Mouse (Mus musculus): ENCODE measurements around the gene Rnf6. TPM values are rescaled to one million over a fixed set of nuclear protein-coding genes. Genes with fewer than 3 reads are reported as not detected.

Rnf6 gene
- total RNA-seq (2014; rRNA removed; ENCODE audit: low replicate concordance) (31.1 and 36.3 TPM in 2 replicates), polyA plus RNA-seq (2015; fragmentation: Nextera tagmentation; extraction: Ambion mirVana) (38.5 and 41.4 TPM in 2 replicates)

DNA sequence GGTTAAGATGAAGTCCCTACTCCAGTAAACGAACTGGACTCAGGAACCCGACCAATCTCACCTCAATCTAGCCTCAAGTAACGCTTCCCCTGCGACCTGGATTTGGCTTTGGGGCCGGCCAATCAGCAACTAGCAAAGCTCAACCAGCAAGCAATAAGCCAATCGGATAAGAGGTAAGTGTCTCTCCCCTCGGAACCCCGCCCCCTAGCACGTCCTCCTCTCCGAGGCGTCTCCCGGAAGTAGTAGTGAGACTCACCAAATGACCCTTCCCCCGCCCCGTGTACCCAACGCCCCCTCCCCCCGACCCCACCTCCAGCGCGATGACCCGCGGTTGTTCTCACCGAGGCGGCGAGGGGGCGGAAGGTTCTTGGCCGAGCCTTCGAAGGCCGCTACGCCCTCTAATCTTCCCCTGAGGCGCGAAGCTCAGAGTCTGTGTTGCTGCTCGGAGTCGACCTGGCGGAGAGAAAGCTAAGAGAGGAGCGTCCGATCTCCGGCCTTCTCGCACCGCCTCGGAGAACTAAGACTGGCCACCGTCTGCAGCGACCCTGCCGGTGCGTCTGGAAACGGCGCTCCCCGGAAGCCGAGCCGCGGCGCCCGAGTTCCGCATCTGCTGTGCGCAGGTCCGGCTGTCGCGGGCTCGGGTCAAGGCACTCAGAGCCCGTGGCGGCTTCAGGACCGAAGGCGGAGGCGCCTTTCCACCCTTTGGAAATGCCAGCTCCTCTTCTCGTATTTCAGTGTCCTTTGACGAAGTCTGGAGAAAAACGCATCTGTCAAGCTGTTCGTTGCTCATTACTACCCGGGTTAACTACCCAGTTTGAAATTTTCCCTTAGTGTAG, at the start of gene Rnf6:
Gene Rnf6, minus strand, starts transcription at position 677 of the 836 bp plus-strand sequence.
- Histone ChIP-seq H3K27ac (ENCODE audit: low read depth) (peak within 1 kb of the TSS; percentile 98), H3K36me3 (replicated peaks; ENCODE audit: control insufficient read depth, insufficient read depth, low read length) (peaks cover 28% of the 10 kb centered on the region), H3K4me1 (ENCODE audit: control insufficient read depth, insufficient read depth) (peaks cover 9% of the 10 kb centered on the region), H3K9ac (replicated peaks; ENCODE audit: low read depth, low read length) (peak within 1 kb of the TSS; percentile 84), H3K27me3 (ENCODE audit: control insufficient read depth, insufficient read depth, low read length) (no peaks in the 10 kb centered on the region), H3K4me3 (ENCODE audit: low read depth, low read length) (peak within 1 kb of the TSS; percentile 70), H3K4me2 (ENCODE audit: low read depth, low read length) (peak within 1 kb of the TSS; percentile 66), H3K9me3 (replicated peaks; ENCODE audit: control insufficient read depth, low read length) (no peaks in the 10 kb centered on the region)
- no peak for TF ChIP-seq EP300 (IDR thresholded peaks at IDR 0.05; ENCODE audit: low read depth)
- TF ChIP-seq CTCF (IDR thresholded peaks at IDR 0.05; ENCODE audit: low read depth), result no peak
- DNase-seq (ENCODE audit: low spot score) (peak; percentile 98), ATAC-seq (ENCODE audit: insufficient read depth, low read depth) (peak; percentile 100)
- under 1% methylated on average over 67 of the region's 67 CpGs for WGBS

DNA sequence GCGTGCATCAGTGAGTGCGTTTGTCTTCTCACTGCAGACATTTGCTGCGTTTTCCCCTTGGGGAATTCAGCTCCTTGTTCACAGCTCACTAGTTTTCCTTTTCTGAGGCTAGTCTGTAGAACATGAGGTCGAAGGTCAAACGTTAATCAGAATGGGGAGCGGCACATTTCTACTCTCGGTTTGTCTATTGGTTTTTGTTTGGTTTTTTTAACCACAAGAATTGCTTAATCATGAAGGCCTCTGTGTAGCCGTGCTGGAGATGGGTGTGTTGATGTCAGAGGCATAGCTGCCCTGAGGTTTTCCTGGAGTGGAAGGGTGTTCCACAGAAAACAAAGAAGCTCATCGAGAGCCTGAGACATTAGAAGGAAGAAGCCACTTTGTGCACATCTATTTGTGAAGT, 49.2 kb upstream of the Rnf6 start:
- H3K9ac ChIP-seq (replicated peaks; ENCODE audit: low read depth, low read length), result no peak overlapping the region
- no peaks in the 10 kb centered on the region for H3K9me3 ChIP-seq (replicated peaks; ENCODE audit: control insufficient read depth, low read length)
- H3K36me3 ChIP-seq (replicated peaks; ENCODE audit: control insufficient read depth, insufficient read depth, low read length), result peaks cover 28% of the 10 kb centered on the region
- TF ChIP-seq CTCF (IDR thresholded peaks at IDR 0.05; ENCODE audit: low read depth), result no peak
- TF ChIP-seq EP300 (IDR thresholded peaks at IDR 0.05; ENCODE audit: low read depth), result no peak
- ATAC-seq (ENCODE audit: insufficient read depth, low read depth), result no peak
- no peak for DNase-seq (ENCODE audit: low spot score)
- no peak overlapping the region for H3K27ac ChIP-seq (ENCODE audit: low read depth)
- H3K4me1 ChIP-seq (ENCODE audit: control insufficient read depth, insufficient read depth), result no peaks in the 10 kb centered on the region
- 88% methylated on average over 9 of the region's 9 CpGs for WGBS
- no peaks in the 10 kb centered on the region for H3K27me3 ChIP-seq (ENCODE audit: control insufficient read depth, insufficient read depth, low read length)
- H3K4me2 ChIP-seq (ENCODE audit: low read depth, low read length), result no peak overlapping the region
- no peak overlapping the region for H3K4me3 ChIP-seq (ENCODE audit: low read depth, low read length)

- Histone ChIP-seq H3K4me3 (ENCODE audit: low read depth, low read length) (no peak overlapping the region), H3K9me3 (replicated peaks; ENCODE audit: control insufficient read depth, low read length) (no peaks in the 10 kb centered on the region), H3K27me3 (ENCODE audit: control insufficient read depth, insufficient read depth, low read length) (no peaks in the 10 kb centered on the region), H3K4me1 (ENCODE audit: control insufficient read depth, insufficient read depth) (no peaks in the 10 kb centered on the region), H3K27ac (ENCODE audit: low read depth) (no peak overlapping the region), H3K4me2 (ENCODE audit: low read depth, low read length) (no peak overlapping the region), H3K36me3 (replicated peaks; ENCODE audit: control insufficient read depth, insufficient read depth, low read length) (peaks cover 14% of the 10 kb centered on the region), H3K9ac (replicated peaks; ENCODE audit: low read depth, low read length) (no peak overlapping the region)
- WGBS, result 84% methylated on average over 7 of the region's 7 CpGs
- TF ChIP-seq CTCF (IDR thresholded peaks at IDR 0.05; ENCODE audit: low read depth), result no peak
- TF ChIP-seq EP300 (IDR thresholded peaks at IDR 0.05; ENCODE audit: low read depth), result no peak
- DNase-seq (ENCODE audit: low spot score) (no peak), ATAC-seq (ENCODE audit: insufficient read depth, low read depth) (no peak)
These were observed 46.4 kb upstream of the Rnf6 start for GRCm38 (mm10) chr5:146267776-146268175.

DNA sequence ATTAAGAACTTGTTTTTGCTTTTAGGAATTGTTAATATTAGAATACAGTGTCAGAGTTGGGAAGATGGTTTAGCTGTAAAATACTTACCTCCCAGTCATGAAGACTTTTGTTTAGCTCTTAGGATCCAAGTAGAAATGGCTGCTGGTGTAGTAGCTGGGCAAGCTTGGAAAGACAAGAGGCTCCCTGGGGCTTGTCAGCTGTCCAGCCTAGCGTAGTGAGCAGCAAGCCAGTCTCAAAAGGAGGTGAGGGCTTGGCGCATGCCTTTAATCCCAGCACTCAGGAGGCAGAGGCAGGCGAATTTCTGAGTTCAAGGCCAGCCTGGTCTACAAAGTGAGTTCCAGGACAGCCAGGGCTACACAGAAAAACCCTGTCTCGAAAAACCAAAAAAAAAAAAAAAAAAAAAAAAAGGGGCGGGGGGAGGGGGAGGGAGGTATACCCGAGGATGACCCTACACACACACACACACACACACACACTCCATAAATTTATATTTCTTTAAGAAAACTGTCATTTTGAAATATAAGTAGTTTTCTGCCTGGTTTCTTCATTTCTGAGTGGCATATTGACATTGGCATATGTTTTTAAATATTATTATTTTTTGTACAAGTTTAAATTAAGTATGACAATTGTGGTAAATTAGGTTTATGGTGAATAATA, 44.7 kb upstream of the Rnf6 start:
- no peaks in the 10 kb centered on the region for H3K27me3 ChIP-seq (ENCODE audit: control insufficient read depth, insufficient read depth, low read length)
- no peak for DNase-seq (ENCODE audit: low spot score)
- H3K4me1 ChIP-seq (ENCODE audit: control insufficient read depth, insufficient read depth), result no peaks in the 10 kb centered on the region
- H3K9ac ChIP-seq (replicated peaks; ENCODE audit: low read depth, low read length), result no peak overlapping the region
- no peak overlapping the region for H3K27ac ChIP-seq (ENCODE audit: low read depth)
- 79% methylated on average over 5 of the region's 6 CpGs for WGBS
- no peak overlapping the region for H3K4me3 ChIP-seq (ENCODE audit: low read depth, low read length)
- H3K9me3 ChIP-seq (replicated peaks; ENCODE audit: control insufficient read depth, low read length), result no peaks in the 10 kb centered on the region
- TF ChIP-seq EP300 (IDR thresholded peaks at IDR 0.05; ENCODE audit: low read depth) (no peak), CTCF (IDR thresholded peaks at IDR 0.05; ENCODE audit: low read depth) (no peak)
- no peak for ATAC-seq (ENCODE audit: insufficient read depth, low read depth)
- peaks cover 5% of the 10 kb centered on the region for H3K36me3 ChIP-seq (replicated peaks; ENCODE audit: control insufficient read depth, insufficient read depth, low read length)
- H3K4me2 ChIP-seq (ENCODE audit: low read depth, low read length), result no peak overlapping the region

DNA sequence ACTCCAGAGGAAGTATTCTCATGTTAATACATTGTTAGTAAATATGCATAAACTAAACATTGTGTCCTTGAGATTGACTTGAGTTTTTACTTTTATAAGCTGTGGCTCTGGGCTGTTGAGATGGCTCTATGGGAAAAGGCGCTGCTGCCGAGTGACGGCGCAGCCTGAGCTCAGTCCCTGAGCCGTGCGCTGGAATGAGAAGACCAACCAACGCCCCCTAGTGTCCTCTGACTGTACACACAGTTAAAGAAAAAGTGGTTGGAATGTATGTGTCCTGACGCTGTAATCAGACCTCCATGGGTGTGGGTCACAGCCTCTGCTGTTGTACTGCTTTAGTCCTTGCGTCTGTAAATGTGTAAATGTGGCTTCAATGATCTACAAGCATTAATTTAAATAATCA, 38.6 kb upstream of the Rnf6 start:
- no peak overlapping the region for H3K9ac ChIP-seq (replicated peaks; ENCODE audit: low read depth, low read length)
- H3K27me3 ChIP-seq (ENCODE audit: control insufficient read depth, insufficient read depth, low read length), result no peaks in the 10 kb centered on the region
- TF ChIP-seq EP300 (IDR thresholded peaks at IDR 0.05; ENCODE audit: low read depth) (no peak), CTCF (IDR thresholded peaks at IDR 0.05; ENCODE audit: low read depth) (peak; percentile 48)
- H3K4me3 ChIP-seq (ENCODE audit: low read depth, low read length), result no peak overlapping the region
- no peak overlapping the region for H3K27ac ChIP-seq (ENCODE audit: low read depth)
- no peaks in the 10 kb centered on the region for H3K36me3 ChIP-seq (replicated peaks; ENCODE audit: control insufficient read depth, insufficient read depth, low read length)
- H3K4me2 ChIP-seq (ENCODE audit: low read depth, low read length), result no peak overlapping the region
- no peaks in the 10 kb centered on the region for H3K4me1 ChIP-seq (ENCODE audit: control insufficient read depth, insufficient read depth)
- DNase-seq (ENCODE audit: low spot score), result peak; percentile 20
- WGBS, result 41% methylated on average over 9 of the region's 9 CpGs
- H3K9me3 ChIP-seq (replicated peaks; ENCODE audit: control insufficient read depth, low read length), result no peaks in the 10 kb centered on the region
- ATAC-seq (ENCODE audit: insufficient read depth, low read depth), result no peak

All from heart, postnatal 0 days (tissue).